Mouse (Mus musculus) small intestine, adult 2 months (tissue): ENCODE results near the gene Gm815.

ENCODE experiments used
- CTCF ChIP-seq: fragments of 200-500 bp; IDR thresholded peaks from 2 replicates; pipeline ENCODE4 v1.5.1; 2012; ENCODE audit warnings: low read depth, mild to moderate bottlenecking, control low read depth, inconsistent platforms, low read length, moderate library complexity, mixed read lengths; ENCODE audit not compliant: insufficient replicate concordance, insufficient read length; ENCODE audit errors: extremely low read depth
- POLR2A ChIP-seq: fragments of 200-500 bp; IDR thresholded peaks from 2 replicates; pipeline ENCODE4 v1.6.1; 2012; ENCODE audit warnings: low read depth, mild to moderate bottlenecking, control low read depth, inconsistent platforms, low read length, moderate library complexity

GRCm38 (mm10) chr19:26934186-26934585 lies 48.5 kb downstream of the Gm815 start:
- TF ChIP-seq CTCF (no peak), POLR2A (no peak)
